Mouse (Mus musculus): ENCODE data around the gene Cntrob.

The Cntrob gene

GRCm38 (mm10) chr11:69260111-69260510, 63.5 kb downstream of the Cntrob start:
- in situ Hi-C loops (cut with MboI; ENCODE audit: low pct_unique_long_range_greater_than_20kb in 1 of 2, low sequenced_read_pairs in 2 of 2, unreplicated experiment in 1 of 2), result loop anchor here in 1 of 2 experiments (10.0 kb wide), 1 partner anchor 255 kb away; no protein-coding TSS in a partner anchor

GRCm38 (mm10) chr11:69258287-69258686, 65.3 kb downstream of the Cntrob start:
- in situ Hi-C loops (cut with MboI; ENCODE audit: low pct_unique_long_range_greater_than_20kb in 1 of 2, low sequenced_read_pairs in 2 of 2, unreplicated experiment in 1 of 2), result loop anchor here in 1 of 2 experiments (5.0 kb wide), 1 partner anchor 264 kb away; no protein-coding TSS in a partner anchor

- in situ Hi-C loops (cut with MboI; ENCODE audit: low pct_unique_long_range_greater_than_20kb in 1 of 2, low sequenced_read_pairs in 2 of 2, unreplicated experiment in 1 of 2), result loop anchor here in 1 of 2 experiments (5.0 kb wide), 1 partner anchor 264 kb away; no protein-coding TSS in a partner anchor
These were observed 65.8 kb downstream of the Cntrob start for GRCm38 (mm10) chr11:69257807-69258206.

GRCm38 (mm10) chr11:69257072-69257471, 66.5 kb downstream of the Cntrob start:
- in situ Hi-C loops (cut with MboI; ENCODE audit: low pct_unique_long_range_greater_than_20kb in 1 of 2, low sequenced_read_pairs in 2 of 2, unreplicated experiment in 1 of 2), result loop anchor here in 1 of 2 experiments (5.0 kb wide), 1 partner anchor 265 kb away; no protein-coding TSS in a partner anchor

GRCm38 (mm10) chr11:69254808-69255207, 68.8 kb downstream of the Cntrob start:
- in situ Hi-C loops (cut with MboI; ENCODE audit: low pct_unique_long_range_greater_than_20kb in 1 of 2, low sequenced_read_pairs in 2 of 2, unreplicated experiment in 1 of 2), result loop anchor here in 1 of 2 experiments (5.0 kb wide), 1 partner anchor 267 kb away; no protein-coding TSS in a partner anchor

- in situ Hi-C loops (cut with MboI; ENCODE audit: low pct_unique_long_range_greater_than_20kb in 1 of 2, low sequenced_read_pairs in 2 of 2, unreplicated experiment in 1 of 2), result no loop called here
These were observed 70.4 kb downstream of the Cntrob start for GRCm38 (mm10) chr11:69253131-69253530.

- in situ Hi-C loops (cut with MboI; ENCODE audit: low pct_unique_long_range_greater_than_20kb in 1 of 2, low sequenced_read_pairs in 2 of 2, unreplicated experiment in 1 of 2), result no loop called here
These were observed 71.6 kb downstream of the Cntrob start for GRCm38 (mm10) chr11:69251953-69252352.

GRCm38 (mm10) chr11:69251135-69251842, 72.3 kb downstream of the Cntrob start:
- in situ Hi-C loops (cut with MboI; ENCODE audit: low pct_unique_long_range_greater_than_20kb in 1 of 2, low sequenced_read_pairs in 2 of 2, unreplicated experiment in 1 of 2), result no loop called here

- in situ Hi-C loops (cut with MboI; ENCODE audit: low pct_unique_long_range_greater_than_20kb in 1 of 2, low sequenced_read_pairs in 2 of 2, unreplicated experiment in 1 of 2), result no loop called here
These were observed 73.5 kb downstream of the Cntrob start for GRCm38 (mm10) chr11:69250106-69250505.

Measured in mouse embryonic stem cell (cell line).